In the genomic region with DNA sequence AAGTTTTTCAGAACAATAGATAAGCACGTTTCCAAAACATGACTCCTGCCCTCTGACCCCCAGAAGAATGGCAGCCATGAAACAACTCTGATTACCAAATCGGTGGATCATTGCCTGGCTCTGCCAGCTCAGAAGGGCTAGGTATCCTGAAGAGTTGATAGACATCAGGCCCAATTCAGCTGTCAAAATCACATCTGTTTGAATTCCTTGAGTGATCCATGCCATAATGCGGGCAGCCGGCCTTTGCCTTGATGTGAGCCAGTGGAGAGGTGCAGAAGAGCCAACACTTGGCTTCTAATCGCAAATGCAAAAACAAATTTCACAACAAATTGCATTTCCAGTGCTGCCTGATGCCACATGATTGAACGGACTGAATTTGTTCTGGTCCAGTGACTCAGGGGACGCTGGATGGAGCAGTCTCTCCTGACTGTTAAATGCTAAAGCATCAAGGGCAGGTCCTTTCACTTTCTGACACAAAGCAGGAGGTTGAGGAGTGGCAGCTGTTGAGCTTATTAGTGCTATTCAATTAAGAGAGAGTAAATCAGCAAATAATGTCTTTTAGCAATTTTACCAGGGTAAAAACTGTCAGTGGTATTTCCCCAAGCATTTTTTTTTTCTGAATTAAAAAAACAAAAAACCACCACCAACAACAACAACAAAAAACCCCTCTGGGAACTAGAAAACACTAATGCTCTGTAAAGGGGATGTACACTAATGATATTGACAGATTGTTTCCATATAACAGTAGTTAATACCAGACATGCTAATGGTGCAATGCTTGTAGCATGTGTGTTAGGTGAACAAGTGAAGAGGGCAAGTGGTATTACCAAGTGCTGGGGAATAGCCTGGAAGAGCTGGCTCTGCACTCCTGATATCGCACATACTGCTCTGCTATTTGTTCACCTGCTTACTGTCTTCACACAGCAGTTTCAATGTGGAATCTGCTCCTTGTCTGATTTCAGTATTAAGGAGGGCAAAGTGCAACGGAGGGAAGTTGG, we compare ENCODE assay signal across 15 mouse cellular contexts.
DNase-seq lines count a peak whose midpoint lies in the region; ATAC-seq and TF ChIP-seq lines count a peak whose summit lies in the region.
"Had no signal": no experiment of that assay in that cellular context is flagged by ENCODE, and none has a peak within 500 bp of the region (broad histone marks: within the 10 kb centered on the region; RNA-seq: fewer than 3 reads in every experiment).

No protein-coding gene starts in this region.

- no peak overlapping the region for H3K9ac ChIP-seq in midbrain, embryonic 16.5 days (ENCODE audit: low read depth, low read length)
- no peak overlapping the region for H3K9ac ChIP-seq in midbrain, embryonic 11.5 days (ENCODE audit: low read length)
- H3K9ac ChIP-seq: heart, embryonic 13.5 days had no signal

- H3K4me3 ChIP-seq in midbrain, embryonic 10.5 days = no peak overlapping the region
- no peak overlapping the region for H3K4me3 ChIP-seq in midbrain, embryonic 16.5 days (ENCODE audit: low read depth, low read length)
- no peak overlapping the region for H3K4me3 ChIP-seq in midbrain, embryonic 11.5 days (ENCODE audit: low read depth, low read length)
- no peak overlapping the region for H3K4me3 ChIP-seq in thymus, adult 2 months (ENCODE audit: control insufficient read depth, insufficient read depth, low read length)
- H3K4me3 ChIP-seq: heart, embryonic 13.5 days had no signal

- 42% methylated on average over 9 of the region's 9 CpGs for WGBS in midbrain, embryonic 10.5 days
- 29% methylated on average over 9 of the region's 9 CpGs for WGBS in midbrain, embryonic 16.5 days
- 35% methylated on average over 9 of the region's 9 CpGs for WGBS in midbrain, embryonic 11.5 days
- 73% methylated on average over 9 of the region's 9 CpGs for WGBS in thymus, adult 2 months

- H3K4me1 ChIP-seq in midbrain, embryonic 10.5 days = peaks cover 15% of the 10 kb centered on the region
- 0 out of 2 replicates have a peak, but pooled peaks cover 5% of the 10 kb centered on the region for H3K4me1 ChIP-seq in midbrain, embryonic 16.5 days (ENCODE audit: control insufficient read depth, insufficient read depth, low read length)
- H3K4me1 ChIP-seq in midbrain, embryonic 11.5 days (ENCODE audit: control insufficient read depth, insufficient read depth, low read length) = peaks cover 6% of the 10 kb centered on the region; the same call in 1 of the 2 replicates
- no peaks in the 10 kb centered on the region for H3K4me1 ChIP-seq in thymus, adult 2 months (replicated peaks; ENCODE audit: control insufficient read depth, insufficient read depth, low read length)
- H3K4me1 ChIP-seq: heart, embryonic 13.5 days had no signal

- peak; percentile 17 to 26 for DNase-seq in cerebellum, postnatal 10 days
- DNase-seq in cerebellum, postnatal 25 days = no peak
- peak; percentile 14 for DNase-seq in midbrain, embryonic 10.5 days (ENCODE audit: low spot score)
- peak; percentile 84 for DNase-seq in midbrain, embryonic 11.5 days (ENCODE audit: low spot score, missing footprints)
- no peak for DNase-seq in gastrocnemius, adult 18-20 months (ENCODE audit: low spot score)
- no peak for DNase-seq in thymus, adult 2 months
- no peak for DNase-seq in frontal cortex, postnatal 25 days (ENCODE audit: low spot score in 2 of 2)
- DNase-seq: adrenal gland, adult 2 months; gastrocnemius, postnatal 10 days; spleen, adult 18-20 months had no signal

- no peaks in the 10 kb centered on the region for H3K9me3 ChIP-seq in midbrain, embryonic 10.5 days (replicated peaks)
- H3K9me3 ChIP-seq in midbrain, embryonic 16.5 days (replicated peaks; ENCODE audit: control insufficient read depth, low read length, poor library complexity, severe bottlenecking) = no peaks in the 10 kb centered on the region
- no peaks in the 10 kb centered on the region for H3K9me3 ChIP-seq in midbrain, embryonic 11.5 days (ENCODE audit: control insufficient read depth, low read length)
- H3K9me3 ChIP-seq: heart, embryonic 13.5 days had no signal

- H3K27ac ChIP-seq in midbrain, embryonic 10.5 days (replicated peaks) = no peak overlapping the region
- H3K27ac ChIP-seq in midbrain, embryonic 16.5 days (ENCODE audit: low read length) = no peak overlapping the region
- H3K27ac ChIP-seq in midbrain, embryonic 11.5 days (ENCODE audit: low read depth, low read length) = no peak overlapping the region
- H3K27ac ChIP-seq in thymus, adult 2 months (ENCODE audit: control insufficient read depth, insufficient read depth, low read length) = no peak overlapping the region
- H3K27ac ChIP-seq: heart, embryonic 13.5 days had no signal

- no peaks in the 10 kb centered on the region for H3K36me3 ChIP-seq in midbrain, embryonic 10.5 days
- H3K36me3 ChIP-seq in midbrain, embryonic 16.5 days (ENCODE audit: control insufficient read depth, insufficient read depth, low read length) = no peaks in the 10 kb centered on the region
- no peaks in the 10 kb centered on the region for H3K36me3 ChIP-seq in midbrain, embryonic 11.5 days (ENCODE audit: control insufficient read depth, insufficient read depth, low read length)
- H3K36me3 ChIP-seq in thymus, adult 2 months (ENCODE audit: control insufficient read depth, insufficient read depth, low read length) = no peaks in the 10 kb centered on the region
- H3K36me3 ChIP-seq: heart, embryonic 13.5 days had no signal

- no peaks in the 10 kb centered on the region for H3K27me3 ChIP-seq in midbrain, embryonic 10.5 days (ENCODE audit: low read depth, poor library complexity, severe bottlenecking)
- no peaks in the 10 kb centered on the region for H3K27me3 ChIP-seq in midbrain, embryonic 16.5 days (ENCODE audit: control insufficient read depth, insufficient read depth, low read depth, low read length)
- no peaks in the 10 kb centered on the region for H3K27me3 ChIP-seq in midbrain, embryonic 11.5 days (ENCODE audit: control insufficient read depth, insufficient read depth, low read length)
- no peaks in the 10 kb centered on the region for H3K27me3 ChIP-seq in thymus, adult 2 months (ENCODE audit: control insufficient read depth, insufficient read depth, low read length)
- H3K27me3 ChIP-seq: heart, embryonic 13.5 days; Patski had no signal

- TF ChIP-seq CTCF in thymus, adult 2 months (IDR thresholded peaks at IDR 0.05; ENCODE audit: borderline replicate concordance, control insufficient read depth, extremely low read depth, insufficient read depth, low read length, poor library complexity) = no peak

- TF ChIP-seq POLR2A in thymus, adult 2 months (IDR thresholded peaks at IDR 0.05; ENCODE audit: control insufficient read depth, extremely low read depth, insufficient read depth, low read length, poor library complexity) = no peak

- ATAC-seq in midbrain, embryonic 16.5 days = no peak
- peak; percentile 46; the same call in 1 of the 2 replicates for ATAC-seq in midbrain, embryonic 11.5 days (ENCODE audit: low FRiP score)
- ATAC-seq: lung, postnatal 0 days; Patski had no signal

- H3K4me2 ChIP-seq in midbrain, embryonic 16.5 days (ENCODE audit: low read length) = no peak overlapping the region
- no peak overlapping the region for H3K4me2 ChIP-seq in midbrain, embryonic 11.5 days
- H3K4me2 ChIP-seq: heart, embryonic 13.5 days; liver, embryonic 11.5 days had no signal

Comparison
In these comparisons a context has a peak if more than half of its experiments do, and no peak if none do; other contexts are left out.
1. DNase-seq: peak in cerebellum, postnatal 10 days (2 of 2), midbrain, embryonic 10.5 days (single experiment) and midbrain, embryonic 11.5 days (single experiment); none in cerebellum, postnatal 25 days (0 of 2), gastrocnemius, adult 18-20 months (single experiment), thymus, adult 2 months (single experiment) and frontal cortex, postnatal 25 days (0 of 2).